Mouse (Mus musculus): ENCODE measurements around the gene Gstm4.

DNA sequence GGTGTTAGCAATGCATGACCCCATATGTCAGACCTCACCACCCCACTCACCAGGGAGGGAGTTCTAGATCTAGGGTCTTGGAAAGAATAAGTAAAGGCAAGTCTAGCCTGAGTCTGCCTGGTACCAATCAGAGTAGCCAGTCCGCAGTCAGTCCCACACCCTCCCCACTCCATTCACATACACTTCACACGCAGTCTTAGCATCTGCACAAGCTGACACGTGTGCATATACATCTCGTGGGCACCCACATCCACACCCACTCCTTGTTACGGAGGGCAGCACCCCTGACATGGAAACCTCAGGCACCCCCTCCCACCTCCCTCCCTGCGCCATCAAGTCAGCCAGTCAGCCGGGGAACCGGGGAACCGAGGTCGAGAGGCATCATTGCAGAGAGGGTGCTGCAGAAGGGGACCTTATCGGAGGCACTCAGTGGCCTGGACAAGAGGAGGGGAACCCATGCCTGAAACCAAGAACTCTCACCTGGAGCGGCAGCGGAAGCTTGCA is 40.1 kb upstream of the Gstm4 start:
- no peak for TF ChIP-seq CTCF (IDR thresholded peaks at IDR 0.05; ENCODE audit: low read depth)
- TF ChIP-seq EP300 (IDR thresholded peaks at IDR 0.05; ENCODE audit: low read depth): no peak
